Mouse (Mus musculus): ENCODE results near the gene Dock9. TPM values are rescaled to one million over a fixed set of nuclear protein-coding genes. Genes with fewer than 3 reads are reported as not detected.

Gene Dock9
- polyA plus RNA-seq, 1 experiment = 1.2 TPM

DNA sequence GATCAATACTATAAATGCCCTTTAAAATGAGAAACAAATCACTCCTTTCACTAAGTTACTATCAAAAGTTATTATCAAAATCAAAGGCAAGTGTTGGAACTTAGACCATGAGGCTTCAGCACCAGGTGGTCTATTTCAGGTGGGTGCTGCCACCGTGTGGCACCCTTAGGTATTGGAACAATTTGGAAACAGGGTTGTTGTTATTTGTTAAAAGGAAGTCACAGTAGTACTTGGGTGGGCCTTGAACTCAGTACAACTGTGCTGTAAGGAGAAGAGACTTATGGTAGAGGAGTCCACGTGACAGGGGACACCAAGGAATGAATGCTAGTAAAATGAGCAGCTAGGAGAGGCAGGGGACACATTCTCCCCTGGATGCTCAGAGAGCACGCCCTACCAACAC lies 218.6 kb downstream of the Dock9 start:
- no peak for TF ChIP-seq GATA1 (IDR thresholded peaks at IDR 0.05; ENCODE audit: low read length)

- no peak for TF ChIP-seq GATA1 (IDR thresholded peaks at IDR 0.05; ENCODE audit: low read length)
Measured at GRCm38 (mm10) chr14:121573391-121573790, 224.2 kb downstream of the Dock9 start.

DNA sequence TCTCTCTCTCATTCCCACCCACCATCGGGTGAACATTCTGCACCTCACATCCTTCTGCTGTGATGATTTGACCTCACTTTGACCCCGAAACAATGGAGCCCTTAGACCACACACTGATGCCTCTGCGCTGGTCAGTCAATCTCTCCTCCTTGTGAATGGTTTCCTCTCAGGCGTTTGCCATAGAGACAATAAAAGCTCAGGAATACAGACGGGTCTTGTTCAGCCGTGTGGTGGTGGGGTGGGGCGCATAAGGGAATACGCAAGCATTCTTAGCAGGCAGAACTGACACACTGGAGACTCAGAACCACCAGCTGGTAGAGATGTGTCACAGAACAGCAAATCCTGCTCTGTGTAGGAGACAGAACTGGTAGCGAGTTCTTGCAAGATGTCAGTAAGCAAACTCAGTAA lies 230.8 kb downstream of the Dock9 start:
- TF ChIP-seq GATA1 (IDR thresholded peaks at IDR 0.05; ENCODE audit: low read length) = no peak

DNA sequence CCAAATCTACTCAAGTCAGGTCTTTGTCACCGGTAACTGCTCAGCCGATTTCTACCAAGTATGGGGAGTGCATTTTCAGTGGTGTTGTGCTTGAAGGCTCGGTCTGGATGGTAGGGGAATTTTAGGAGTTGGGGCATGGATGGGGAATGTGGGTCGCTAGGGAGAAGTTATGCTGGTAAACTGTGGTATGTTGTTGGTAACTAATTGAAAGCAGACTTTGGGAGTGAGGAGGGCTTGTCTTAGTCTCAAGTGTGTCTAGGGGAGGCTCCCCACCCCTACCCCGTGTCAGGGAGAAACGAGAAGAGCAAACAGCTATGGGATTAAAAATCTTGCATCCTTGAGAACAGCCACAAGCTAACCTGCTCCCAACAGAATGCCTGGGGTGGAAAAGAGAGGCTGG lies 231.7 kb downstream of the Dock9 start:
- no peak for TF ChIP-seq GATA1 (IDR thresholded peaks at IDR 0.05; ENCODE audit: low read length)

DNA sequence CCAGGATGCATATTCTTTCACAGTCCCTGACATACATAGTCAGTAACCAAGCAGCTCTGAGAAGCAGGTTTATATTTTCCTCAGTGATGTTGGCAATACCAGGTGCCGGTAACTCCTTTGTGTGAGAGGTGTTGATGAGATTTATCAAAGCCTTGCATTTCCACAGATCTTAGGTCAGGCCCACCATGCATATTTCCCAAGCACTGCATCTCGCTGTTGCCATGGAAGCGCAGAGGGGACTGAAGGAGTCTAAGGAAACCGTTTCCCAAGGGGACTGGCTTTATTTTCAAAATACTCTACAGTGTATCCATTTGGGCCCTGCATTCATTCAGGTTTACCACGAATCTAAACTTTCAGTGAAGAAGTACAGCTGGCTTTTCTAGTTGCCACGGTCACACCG lies 233.0 kb downstream of the Dock9 start:
- no peak for TF ChIP-seq GATA1 (IDR thresholded peaks at IDR 0.05; ENCODE audit: low read length)

- no peak for TF ChIP-seq GATA1 (IDR thresholded peaks at IDR 0.05; ENCODE audit: low read length)
Measured at GRCm38 (mm10) chr14:121563954-121564353, 233.7 kb downstream of the Dock9 start.

DNA sequence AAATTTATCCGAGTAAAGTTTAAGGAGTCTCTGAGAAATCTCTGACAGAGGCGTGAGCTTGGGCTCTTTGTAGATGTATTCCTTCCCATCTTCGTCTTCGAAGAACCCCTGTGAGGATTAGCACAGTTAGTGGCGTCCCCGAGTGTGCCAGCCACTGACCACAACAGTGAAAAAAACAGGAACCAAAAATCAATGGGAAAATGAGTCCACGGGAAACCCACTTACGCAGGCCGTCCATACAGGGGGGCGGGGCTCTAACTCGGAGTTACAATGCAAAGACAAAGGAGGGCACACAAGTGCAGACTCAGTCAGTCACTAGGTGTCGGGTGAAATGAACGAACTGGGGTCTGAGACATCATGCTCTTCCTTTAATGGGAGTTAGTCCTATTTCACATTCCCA lies 238.6 kb downstream of the Dock9 start:
- no peak for TF ChIP-seq GATA1 (IDR thresholded peaks at IDR 0.05; ENCODE audit: low read length)

GRCm38 (mm10) chr14:121556401-121557315 lies 241.0 kb downstream of the Dock9 start:
- TF ChIP-seq GATA1 (IDR thresholded peaks at IDR 0.05; ENCODE audit: low read length) = no peak

DNA sequence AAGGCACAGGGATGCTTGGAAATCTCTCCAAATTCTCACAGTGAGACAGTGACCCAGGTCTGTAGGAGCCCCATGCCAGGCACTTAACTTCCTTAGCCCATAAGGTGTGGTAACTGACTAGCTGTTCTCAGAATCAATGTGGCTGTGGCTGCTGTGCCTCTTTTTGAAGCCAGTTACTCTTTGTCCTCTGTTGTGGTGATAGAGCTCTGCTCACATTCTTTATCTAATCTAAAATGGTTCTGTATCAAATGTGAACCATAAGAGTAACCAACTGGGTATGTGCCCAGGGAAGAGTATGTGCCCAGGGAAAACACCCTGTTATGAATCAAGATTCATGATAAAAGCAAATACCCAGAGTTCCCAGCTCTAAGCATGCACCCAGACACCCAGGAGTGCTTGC lies 243.9 kb downstream of the Dock9 start:
- TF ChIP-seq GATA1 (IDR thresholded peaks at IDR 0.05; ENCODE audit: low read length) = no peak

DNA sequence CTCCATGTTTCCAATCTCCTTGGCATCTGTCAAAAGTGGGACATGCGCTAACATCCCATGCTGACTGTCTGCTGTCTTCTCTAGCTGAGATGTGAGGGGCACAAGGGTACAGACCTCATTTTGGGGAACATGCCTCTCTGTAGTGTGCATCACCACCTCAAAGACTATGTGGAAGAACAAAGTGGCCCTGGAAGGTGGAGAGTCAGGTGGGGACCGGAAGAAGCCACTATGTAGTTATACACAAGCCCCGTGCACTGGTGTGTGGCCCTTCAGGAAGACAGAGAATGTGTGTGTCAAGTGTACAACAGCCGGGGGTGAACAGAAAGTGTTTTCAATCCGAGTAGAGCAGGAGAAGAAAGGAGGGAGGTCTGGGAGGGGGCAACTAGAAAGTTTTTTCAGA lies 245.1 kb downstream of the Dock9 start:
- TF ChIP-seq GATA1 (IDR thresholded peaks at IDR 0.05; ENCODE audit: low read length) = no peak

DNA sequence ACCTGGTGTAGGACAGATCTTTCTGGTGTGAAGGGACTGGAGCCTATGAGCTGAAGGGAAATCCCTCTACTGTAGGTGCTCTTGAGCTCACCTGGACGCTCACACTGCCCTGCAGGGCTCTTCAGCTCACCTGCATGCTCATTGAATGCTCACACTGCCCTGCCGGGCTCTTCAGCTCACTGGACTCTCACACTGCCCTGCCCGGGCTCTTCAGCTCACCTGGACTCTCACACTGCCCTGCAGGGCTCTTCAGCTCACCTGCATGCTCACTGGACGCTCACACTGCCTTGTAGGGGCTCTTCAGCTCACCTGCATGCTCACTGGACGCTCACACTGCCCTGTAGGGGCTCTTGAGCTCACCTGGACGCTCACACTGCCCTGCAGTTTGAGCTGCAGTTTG lies 247.8 kb downstream of the Dock9 start:
- no peak for TF ChIP-seq GATA1 (IDR thresholded peaks at IDR 0.05; ENCODE audit: low read length)

GRCm38 (mm10) chr14:121547745-121548144 lies 249.9 kb downstream of the Dock9 start:
- TF ChIP-seq GATA1 (IDR thresholded peaks at IDR 0.05; ENCODE audit: low read length) = no peak

DNA sequence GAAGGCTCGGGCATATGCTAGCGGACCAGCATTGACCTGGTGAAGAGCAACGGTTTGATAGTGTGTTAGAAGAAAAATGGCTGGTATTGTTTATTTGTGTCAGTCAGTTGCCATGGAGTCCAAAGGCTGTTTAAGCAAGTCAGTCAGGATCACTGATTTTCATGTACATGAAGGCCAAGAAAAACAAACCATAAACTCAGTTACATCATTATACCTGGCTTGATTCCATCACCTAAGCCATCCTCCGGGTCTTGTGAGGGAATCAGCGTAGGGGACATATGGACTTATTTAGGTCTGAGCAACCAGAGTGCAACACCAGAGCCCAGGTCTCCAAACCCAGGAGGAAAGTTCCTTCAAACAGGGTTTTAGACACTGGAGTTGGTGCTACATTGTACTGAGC lies 251.0 kb downstream of the Dock9 start:
- no peak for TF ChIP-seq GATA1 (IDR thresholded peaks at IDR 0.05; ENCODE audit: low read length)

DNA sequence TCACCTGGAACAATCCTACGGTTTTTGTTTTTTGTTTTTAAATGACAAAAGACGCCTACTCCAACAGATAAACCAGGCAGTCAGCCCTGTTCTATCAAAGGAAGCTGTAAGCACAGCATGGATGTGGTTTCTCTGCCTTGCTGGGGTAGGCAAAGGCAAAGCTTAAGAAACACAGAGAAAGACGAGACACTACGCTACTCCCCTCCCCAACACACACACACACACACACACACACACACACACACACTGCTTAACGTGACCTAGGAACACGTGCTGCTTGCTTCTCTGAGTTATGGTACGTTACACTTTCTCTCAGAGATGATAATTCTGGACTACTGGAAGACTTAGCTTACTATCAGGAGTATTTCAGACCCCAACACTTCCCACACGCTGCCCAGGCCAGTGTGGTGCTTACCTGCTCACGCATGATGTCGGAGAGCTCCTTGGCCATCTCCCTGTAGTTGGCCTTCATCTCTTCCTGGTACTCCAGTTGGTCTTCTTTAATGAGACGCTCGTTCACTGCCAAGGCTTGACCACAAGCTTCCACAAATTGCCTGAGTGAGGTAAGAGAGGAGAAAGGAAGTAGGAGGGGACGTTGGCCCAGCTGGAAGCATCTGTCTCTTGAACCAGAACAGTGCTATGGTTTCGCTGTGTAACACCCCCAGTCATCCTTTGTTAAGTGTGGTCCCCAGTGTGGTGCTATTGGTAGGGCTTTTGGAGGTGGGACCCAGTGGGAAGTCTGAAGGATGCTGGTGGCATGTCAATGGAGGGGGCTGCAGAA lies 251.9 kb downstream of the Dock9 start:
- TF ChIP-seq GATA1 (IDR thresholded peaks at IDR 0.05; ENCODE audit: low read length) = no peak

GRCm38 (mm10) chr14:121541262-121541661 lies 256.4 kb downstream of the Dock9 start:
- TF ChIP-seq GATA1 (IDR thresholded peaks at IDR 0.05; ENCODE audit: low read length) = no peak

DNA sequence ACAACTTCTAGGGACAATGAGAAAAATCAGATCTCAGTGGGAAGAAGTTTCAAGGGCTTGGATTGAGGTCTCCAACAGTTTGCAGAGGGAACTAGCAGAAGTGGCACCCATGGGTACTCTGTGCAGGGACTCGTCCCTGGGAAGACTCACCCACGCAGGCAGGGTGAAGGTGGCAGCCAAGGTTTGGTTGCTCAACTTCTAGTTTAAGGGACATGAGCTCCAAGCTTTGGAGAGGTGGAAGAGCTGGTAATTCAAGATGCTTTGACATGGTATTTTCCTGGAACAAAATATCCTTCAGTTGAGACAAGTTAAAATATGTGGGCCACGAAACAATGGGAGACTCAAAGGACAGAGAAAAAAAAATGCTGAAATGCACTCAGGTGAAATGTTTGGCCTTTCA lies 263.1 kb downstream of the Dock9 start:
- no peak for TF ChIP-seq GATA1 (IDR thresholded peaks at IDR 0.05; ENCODE audit: low read length)

DNA sequence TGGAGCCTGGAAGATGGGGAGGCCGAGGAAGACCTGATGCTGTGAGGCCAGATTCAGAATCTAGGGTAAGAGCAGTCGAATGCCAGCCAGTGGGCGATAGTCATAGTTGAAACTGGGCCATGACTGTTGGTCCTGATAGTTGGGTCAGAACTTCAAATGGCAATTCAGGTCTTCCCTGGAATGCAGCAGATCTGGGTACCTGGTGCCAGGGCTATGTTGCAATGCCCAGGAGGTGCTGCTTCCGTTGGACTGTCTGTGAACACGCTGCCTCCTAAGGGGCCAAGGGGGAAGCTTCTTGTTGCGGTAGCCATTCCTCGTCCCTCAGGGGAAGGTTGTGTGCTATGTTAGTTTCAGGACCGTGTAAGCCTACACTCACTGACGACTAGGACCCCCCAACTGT lies 266.8 kb downstream of the Dock9 start:
- no peak for TF ChIP-seq GATA1 (IDR thresholded peaks at IDR 0.05; ENCODE audit: low read length)
